ENCODE assay signal across 8 mouse cellular contexts in genomic region chr3:89773740-89774211, GRCm38 (mm10). TPM values are rescaled to one million over a fixed set of nuclear protein-coding genes. Genes with fewer than 3 reads are reported as not detected.
A peak's percentile ranks its signal among the peaks of the same experiment; 100 is the strongest.
DNase-seq lines count a peak whose midpoint lies in the region; ATAC-seq and TF ChIP-seq lines count a peak whose summit lies in the region.

No protein-coding gene starts in this region.

- H3K36me3 ChIP-seq in erythroblast, embryonic 14.5 days (ENCODE audit: control insufficient read depth): peaks cover 32% of the 10 kb centered on the region
- peaks cover 79% of the 10 kb centered on the region for H3K36me3 ChIP-seq in G1E (replicated peaks)
- H3K36me3 ChIP-seq in heart, embryonic 12.5 days: peaks cover 29% of the 10 kb centered on the region
- peaks cover 23% of the 10 kb centered on the region for H3K36me3 ChIP-seq in kidney, postnatal 0 days (ENCODE audit: insufficient read depth, low read length)
- peaks cover 11% of the 10 kb centered on the region for H3K36me3 ChIP-seq in splenic B cell, adult 2 months (ENCODE audit: control insufficient read depth, insufficient read depth, low read length, poor library complexity, severe bottlenecking)

- DNase-seq in G1E (ENCODE audit: low spot score): peak; percentile 37
- peak; percentile 17 for DNase-seq in embryo, embryonic 10.5 days (ENCODE audit: low spot score)
- peak; percentile 25 for DNase-seq in kidney, postnatal 0 days (ENCODE audit: low spot score)
- peak; percentile 41 for DNase-seq in lung, postnatal 36 days
- peak; percentile 49 for DNase-seq in splenic B cell, adult 2 months (ENCODE audit: low read depth, low spot score)

- peaks cover 39% of the 10 kb centered on the region for H3K4me1 ChIP-seq in erythroblast, embryonic 14.5 days (ENCODE audit: control insufficient read depth)
- H3K4me1 ChIP-seq in G1E (ENCODE audit: insufficient read depth, low read depth, low read length): peaks cover 64% of the 10 kb centered on the region
- H3K4me1 ChIP-seq in heart, embryonic 12.5 days (replicated peaks): peaks cover 26% of the 10 kb centered on the region
- H3K4me1 ChIP-seq in kidney, postnatal 0 days (replicated peaks; ENCODE audit: insufficient read depth, low read length): peaks cover 21% of the 10 kb centered on the region

- H3K27me3 ChIP-seq in erythroblast, embryonic 14.5 days (ENCODE audit: control insufficient read depth): no peaks in the 10 kb centered on the region
- H3K27me3 ChIP-seq in G1E (ENCODE audit: insufficient read depth, low read length): no peaks in the 10 kb centered on the region
- no peaks in the 10 kb centered on the region for H3K27me3 ChIP-seq in heart, embryonic 12.5 days (replicated peaks)
- H3K27me3 ChIP-seq in kidney, postnatal 0 days (ENCODE audit: insufficient read depth, low read length): no peaks in the 10 kb centered on the region
- H3K27me3 ChIP-seq in splenic B cell, adult 2 months (ENCODE audit: control insufficient read depth, insufficient read depth, low read length, poor library complexity, severe bottlenecking): no peaks in the 10 kb centered on the region

- ATAC-seq in erythroblast, adult 5-6 weeks (replicated peaks; ENCODE audit: low FRiP score, poor library complexity, severe bottlenecking): no peak
- no peak for ATAC-seq in G1E (ENCODE audit: extremely low read depth, insufficient number of reproducible peaks, low FRiP score, poor library complexity, severe bottlenecking)
- peak; percentile 63 for ATAC-seq in heart, embryonic 12.5 days (ENCODE audit: insufficient number of reproducible peaks, low FRiP score)
- no peak; the same call in none of the 2 replicates for ATAC-seq in kidney, postnatal 0 days (replicated peaks; ENCODE audit: low FRiP score, low read depth)

- H3K27ac ChIP-seq in heart, embryonic 12.5 days (ENCODE audit: poor library complexity, severe bottlenecking): peak overlapping the region; percentile 99
- H3K27ac ChIP-seq in kidney, postnatal 0 days: peak overlapping the region; percentile 99

- peak overlapping the region; percentile 81 for H3K4me2 ChIP-seq in heart, embryonic 12.5 days
- H3K4me2 ChIP-seq in kidney, postnatal 0 days (ENCODE audit: low read length): peak overlapping the region; percentile 88

- H3K9me3 ChIP-seq in erythroblast, embryonic 14.5 days (ENCODE audit: control insufficient read depth, low read length): no peaks in the 10 kb centered on the region
- no peaks in the 10 kb centered on the region for H3K9me3 ChIP-seq in G1E (replicated peaks)
- no peaks in the 10 kb centered on the region for H3K9me3 ChIP-seq in heart, embryonic 12.5 days (replicated peaks)
- H3K9me3 ChIP-seq in kidney, postnatal 0 days (replicated peaks; ENCODE audit: low read length): no peaks in the 10 kb centered on the region

- H3K4me3 ChIP-seq in erythroblast, embryonic 14.5 days (replicated peaks): peak overlapping the region; percentile 81
- peak overlapping the region; percentile 88 for H3K4me3 ChIP-seq in G1E (ENCODE audit: low read depth, low read length)
- H3K4me3 ChIP-seq in heart, embryonic 12.5 days: peak overlapping the region; percentile 99
- peak overlapping the region; percentile 98 for H3K4me3 ChIP-seq in kidney, postnatal 0 days (replicated peaks; ENCODE audit: low read depth, low read length)

- WGBS in heart, embryonic 12.5 days: 0% methylated on average over 25 of the region's 37 CpGs
- WGBS in kidney, postnatal 0 days: 0% methylated on average over 10 of the region's 37 CpGs

- no peak for TF ChIP-seq CTCF in G1E (IDR thresholded peaks at IDR 0.05; ENCODE audit: low read depth, low read length)
- TF ChIP-seq CTCF in kidney, postnatal 0 days (IDR thresholded peaks at IDR 0.05; ENCODE audit: low read depth): no peak

- H3K9ac ChIP-seq in heart, embryonic 12.5 days: peak overlapping the region; percentile 99
- peak overlapping the region; percentile 100 for H3K9ac ChIP-seq in kidney, postnatal 0 days (ENCODE audit: low read depth, low read length)

RNA-seq across cellular contexts. Expression of gene Ube2q1, which starts 0.4 kb away (rescaled TPM):
- polyA plus RNA-seq in erythroblast, embryonic 14.5 days (2012): 0.62 and 0.69 TPM in 2 replicates
- 21.5 and 25.1 TPM in 2 replicates for total RNA-seq in erythroblast, adult 5-6 weeks (2015; ENCODE audit: low replicate concordance)
- 14.2 and 30.1 TPM in 2 replicates for total RNA-seq in erythroblast, adult 5-6 weeks (2017; ENCODE audit: low replicate concordance)
- total RNA-seq in G1E (2014; fragmentation: Nextera tagmentation): 106 and 131 TPM in 2 replicates
- 133 and 134 TPM in 2 replicates for total RNA-seq in G1E (2017)
- polyA plus RNA-seq in G1E (2012): 44.3 and 65.9 TPM in 2 replicates
- 13.4 and 14.4 TPM in 2 replicates for polyA plus RNA-seq in heart, embryonic 12.5 days (2016; fragmentation: Nextera tagmentation; extraction: Ambion mirVana)
- 11.3 and 13.2 TPM in 2 replicates for polyA plus RNA-seq in kidney, postnatal 0 days (2015; fragmentation: Nextera tagmentation; extraction: Ambion mirVana)

RNA-seq across cellular contexts. Expression of gene Chrnb2, which starts 9.3 kb away (rescaled TPM):
- polyA plus RNA-seq in erythroblast, embryonic 14.5 days (2012): 0.01 TPM in 2 replicates
- not detected in 2 replicates for total RNA-seq in erythroblast, adult 5-6 weeks (2015; ENCODE audit: low replicate concordance)
- 0.09 and 0.84 TPM in 2 replicates for total RNA-seq in erythroblast, adult 5-6 weeks (2017; ENCODE audit: low replicate concordance)
- total RNA-seq in G1E (2014; fragmentation: Nextera tagmentation) (2.0 and 2.2 TPM in 2 replicates), G1E (2017) (1.2 and 1.3 TPM in 2 replicates)
- 0.14 and 0.23 TPM in 2 replicates for polyA plus RNA-seq in G1E (2012)
- 0.32 and 0.36 TPM in 2 replicates for polyA plus RNA-seq in heart, embryonic 12.5 days (2016; fragmentation: Nextera tagmentation; extraction: Ambion mirVana)
- 0.36 and 0.47 TPM in 2 replicates for polyA plus RNA-seq in kidney, postnatal 0 days (2015; fragmentation: Nextera tagmentation; extraction: Ambion mirVana)

RNA-seq across cellular contexts. Expression of gene She, which starts 57.4 kb away (rescaled TPM):
- 0.01 TPM in 1 of 2 replicates, not detected in the other for polyA plus RNA-seq in erythroblast, embryonic 14.5 days (2012)
- total RNA-seq in erythroblast, adult 5-6 weeks (2015; ENCODE audit: low replicate concordance): not detected in 2 replicates
- total RNA-seq in erythroblast, adult 5-6 weeks (2017; ENCODE audit: low replicate concordance): 0.14 TPM in 1 of 2 replicates, not detected in the other
- total RNA-seq in G1E (2014; fragmentation: Nextera tagmentation) (not detected in 2 replicates), G1E (2017) (0.17 TPM in 1 of 2 replicates, not detected in the other)
- polyA plus RNA-seq in G1E (2012): not detected in 2 replicates
- 9.6 and 10.5 TPM in 2 replicates for polyA plus RNA-seq in heart, embryonic 12.5 days (2016; fragmentation: Nextera tagmentation; extraction: Ambion mirVana)
- 5.4 and 5.9 TPM in 2 replicates for polyA plus RNA-seq in kidney, postnatal 0 days (2015; fragmentation: Nextera tagmentation; extraction: Ambion mirVana)

RNA-seq across cellular contexts. Expression of gene Adar, which starts 59.0 kb away (rescaled TPM):
- 0.41 and 0.67 TPM in 2 replicates for polyA plus RNA-seq in erythroblast, embryonic 14.5 days (2012)
- total RNA-seq in erythroblast, adult 5-6 weeks (2015; ENCODE audit: low replicate concordance): 23.8 and 32.9 TPM in 2 replicates
- 71.8 and 72.0 TPM in 2 replicates for total RNA-seq in erythroblast, adult 5-6 weeks (2017; ENCODE audit: low replicate concordance)
- total RNA-seq in G1E (2014; fragmentation: Nextera tagmentation) (42.1 and 49.8 TPM in 2 replicates), G1E (2017) (37.0 and 37.3 TPM in 2 replicates)
- polyA plus RNA-seq in G1E (2012): 13.2 and 16.0 TPM in 2 replicates
- 11.6 and 11.7 TPM in 2 replicates for polyA plus RNA-seq in heart, embryonic 12.5 days (2016; fragmentation: Nextera tagmentation; extraction: Ambion mirVana)
- 9.6 and 10.5 TPM in 2 replicates for polyA plus RNA-seq in kidney, postnatal 0 days (2015; fragmentation: Nextera tagmentation; extraction: Ambion mirVana)
